Mouse (Mus musculus): Measurements from ENCODE around the gene Olfr1469. TPM values are rescaled to one million over a fixed set of nuclear protein-coding genes. Genes with fewer than 3 reads are reported as not detected.
"Not testable (repeated sequence)": the region's sequence is repeated elsewhere in the genome, so short reads cannot be mapped to it uniquely, and the experiment has no call there.

The Olfr1469 gene
- total RNA-seq (2021): not detected
- long read RNA-seq: 0 reads

- DNase-seq (ENCODE audit: low spot score in 2 of 2): no peak
These were observed at the start of gene Olfr1469 for GRCm38 (mm10) chr19:13407549-13407948. Gene Olfr1469 (plus strand): TSS chr19:13407849.

GRCm38 (mm10) chr19:13361936-13362335 lies 45.7 kb upstream of the Olfr1469 start, which contains the start of gene Olfr1467:
Gene Olfr1467 (plus strand): TSS chr19:13362236.
- DNase-seq (ENCODE audit: low spot score in 2 of 2): no peak

DNA sequence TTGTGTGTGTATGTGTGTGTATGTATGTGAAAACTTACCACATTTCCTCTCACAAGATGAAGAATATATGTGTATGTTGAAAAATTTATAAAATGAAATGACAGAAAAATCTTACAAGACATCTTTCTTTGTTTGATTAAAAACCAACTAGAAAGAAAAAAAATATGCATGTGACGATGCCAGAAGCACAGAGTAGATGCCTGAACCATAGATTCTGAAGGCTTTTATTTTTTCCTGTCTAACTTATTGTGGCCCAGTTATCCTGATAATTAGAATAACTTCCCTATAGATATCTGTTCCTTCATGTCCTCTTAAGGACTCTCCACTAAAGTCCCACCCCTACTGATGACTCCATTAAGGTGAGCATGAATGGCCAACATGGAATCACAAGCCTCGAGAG lies 35.5 kb downstream of the Olfr1469 start, which contains the start of gene Olfr1471:
Gene Olfr1471, plus strand, starts transcription at position 301 of the 400 bp plus-strand sequence.
- DNase-seq (ENCODE audit: low spot score in 2 of 2): not testable (repeated sequence)

DNA sequence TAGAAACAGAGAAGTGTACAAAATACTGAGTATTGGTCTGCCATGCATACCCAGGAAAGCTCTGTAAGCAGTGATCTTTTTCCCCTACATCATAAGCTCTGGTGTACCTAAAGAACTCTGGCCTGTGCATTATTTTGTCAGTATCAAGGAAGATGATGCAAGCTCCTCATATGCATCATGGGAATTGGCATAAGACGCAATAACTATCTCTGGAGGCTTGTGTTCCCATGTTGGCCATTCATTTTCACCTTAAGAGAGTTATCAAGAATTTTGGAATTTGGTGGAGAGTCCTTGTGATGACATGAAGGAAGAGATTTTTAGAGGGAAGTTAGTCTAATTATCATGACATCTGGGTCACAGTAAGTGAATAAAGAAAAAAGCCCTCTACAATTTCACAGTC lies 48.3 kb downstream of the Olfr1469 start, which contains the start of gene Olfr1472:
Gene Olfr1472, minus strand, starts transcription at position 101 of the 400 bp plus-strand sequence.
- no peak for DNase-seq (ENCODE audit: low spot score in 2 of 2)

Other genes with a start within 250 kb of the Olfr1469 start
- gene Olfr1461, start 244.8 kb upstream of the Olfr1469 start, total RNA-seq (2021): not detected
- not detected for gene Olfr1462, start 222.1 kb upstream of the Olfr1469 start, total RNA-seq (2021)
- not detected for gene Olfr1463, start 176.5 kb upstream of the Olfr1469 start, total RNA-seq (2021)
- gene Olfr1465, start 92.3 kb upstream of the Olfr1469 start, total RNA-seq (2021): not detected
- gene Olfr1466, start 69.0 kb upstream of the Olfr1469 start, total RNA-seq (2021): not detected
- gene Olfr1467, start 45.6 kb upstream of the Olfr1469 start, total RNA-seq (2021): not detected
- not detected for gene Olfr1471, start 35.6 kb downstream of the Olfr1469 start, total RNA-seq (2021)
- gene Olfr1472, start 48.2 kb downstream of the Olfr1469 start, total RNA-seq (2021): not detected
- not detected for gene Olfr1474, start 61.7 kb downstream of the Olfr1469 start, total RNA-seq (2021)
- not detected for gene Olfr1475, start 72.3 kb downstream of the Olfr1469 start, total RNA-seq (2021)
- gene Olfr1477, start 92.7 kb downstream of the Olfr1469 start, total RNA-seq (2021): not detected
- gene Olfr1480, start 120.1 kb downstream of the Olfr1469 start, total RNA-seq (2021): not detected
- not detected for gene Olfr1484, start 175.7 kb downstream of the Olfr1469 start, total RNA-seq (2021)
- gene Olfr1487, start 209.5 kb downstream of the Olfr1469 start, total RNA-seq (2021): not detected
- gene Olfr1489, start 223.8 kb downstream of the Olfr1469 start, total RNA-seq (2021): not detected
- gene Olfr1490, start 243.2 kb downstream of the Olfr1469 start, total RNA-seq (2021): not detected

All from layer of hippocampus, adult 18-20 months (tissue).